Mouse (Mus musculus) cerebellum, adult 2 months (tissue): ENCODE measurements around the gene Klhl24.

Source experiments
- CTCF ChIP-seq: fragments of 200-500 bp; IDR thresholded peaks from 2 replicates; pipeline ENCODE4 v1.5.1; 2011; ENCODE audit warnings: low read depth, mild to moderate bottlenecking, control low read depth, low read length, moderate library complexity, borderline replicate concordance; ENCODE audit not compliant: insufficient read depth
- POLR2A ChIP-seq: fragments of 200-500 bp; IDR thresholded peaks from 2 replicates; pipeline ENCODE4 v1.6.1; 2011; ENCODE audit warnings: low read length, control low read depth, borderline replicate concordance; ENCODE audit not compliant: insufficient read depth

- no peak for TF ChIP-seq CTCF
- TF ChIP-seq POLR2A: peak; percentile 80; the same call in 1 of the 2 replicates
Observed at GRCm38 (mm10) chr16:20140772-20141531, 43.6 kb downstream of the Klhl24 start, which contains the start of gene Yeats2.
